Mouse (Mus musculus) brain, embryonic 18.5 days (tissue): ENCODE results near the gene Hist1h4i.
A peak's percentile ranks its signal among the peaks of the same experiment; 100 is the strongest.

Experiments
- DNase-seq: peaks from one replicate; pipeline ENCODE4 v3.0.0-alpha.2; 2012; ENCODE audit warnings: low read depth, low spot score

Gene Hist1h4i

DNA sequence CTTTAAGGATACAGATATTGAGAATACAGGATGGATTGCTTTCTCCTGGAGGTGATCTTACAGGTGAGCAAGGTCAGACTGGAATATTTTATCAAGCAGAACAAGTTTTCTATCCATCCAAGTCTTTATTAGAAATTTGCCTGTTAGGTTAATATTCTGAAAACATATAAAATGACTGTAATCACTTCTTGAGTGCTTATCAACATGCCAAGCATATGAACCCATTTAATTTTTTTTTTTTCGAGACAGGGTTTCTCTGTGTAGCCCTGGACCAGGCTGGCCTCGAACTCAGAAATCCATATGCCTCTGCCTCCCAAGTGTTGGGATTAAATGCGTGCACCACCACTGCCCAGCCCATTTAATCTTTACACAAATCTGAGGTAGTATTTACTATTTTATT lies 4.2 kb downstream of the Hist1h4i start:
- DNase-seq: no peak

DNA sequence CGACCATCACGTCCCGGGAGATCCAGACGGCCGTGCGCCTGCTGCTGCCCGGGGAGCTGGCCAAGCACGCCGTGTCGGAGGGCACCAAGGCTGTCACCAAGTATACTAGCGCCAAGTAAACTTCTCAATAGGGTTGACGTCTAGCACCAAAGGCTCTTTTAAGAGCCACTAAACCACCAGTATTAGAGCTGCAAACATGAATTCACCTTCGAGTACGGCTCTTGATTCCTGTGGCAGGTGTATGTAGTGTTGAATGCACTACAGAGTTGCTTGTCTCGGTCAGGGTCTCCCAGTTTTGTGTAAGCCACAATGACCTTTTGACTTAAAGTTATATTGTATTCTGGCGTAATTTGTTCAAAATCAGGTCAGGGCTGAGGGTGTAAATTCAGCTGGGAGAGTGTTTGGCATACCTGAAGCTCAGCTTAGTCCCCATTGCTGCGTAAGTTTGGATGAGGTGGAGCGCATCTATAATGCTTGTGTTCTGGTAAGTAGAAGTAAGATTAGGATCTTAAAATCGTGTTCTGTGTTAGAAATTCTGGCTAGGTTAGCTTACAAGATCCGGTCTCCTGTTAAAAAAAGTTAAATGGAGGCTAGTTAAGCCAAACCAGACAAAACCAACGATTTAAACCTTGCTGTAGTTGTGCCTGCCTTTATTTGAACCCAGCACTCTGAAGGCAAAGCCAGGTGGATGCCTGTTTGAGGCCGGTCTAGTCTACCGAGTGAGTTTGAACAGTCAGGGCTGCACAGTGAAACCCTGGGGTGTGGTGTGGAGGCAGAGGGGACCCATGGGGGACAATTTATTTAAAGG lies 4.8 kb downstream of the Hist1h4i start:
- no peak for DNase-seq

DNA sequence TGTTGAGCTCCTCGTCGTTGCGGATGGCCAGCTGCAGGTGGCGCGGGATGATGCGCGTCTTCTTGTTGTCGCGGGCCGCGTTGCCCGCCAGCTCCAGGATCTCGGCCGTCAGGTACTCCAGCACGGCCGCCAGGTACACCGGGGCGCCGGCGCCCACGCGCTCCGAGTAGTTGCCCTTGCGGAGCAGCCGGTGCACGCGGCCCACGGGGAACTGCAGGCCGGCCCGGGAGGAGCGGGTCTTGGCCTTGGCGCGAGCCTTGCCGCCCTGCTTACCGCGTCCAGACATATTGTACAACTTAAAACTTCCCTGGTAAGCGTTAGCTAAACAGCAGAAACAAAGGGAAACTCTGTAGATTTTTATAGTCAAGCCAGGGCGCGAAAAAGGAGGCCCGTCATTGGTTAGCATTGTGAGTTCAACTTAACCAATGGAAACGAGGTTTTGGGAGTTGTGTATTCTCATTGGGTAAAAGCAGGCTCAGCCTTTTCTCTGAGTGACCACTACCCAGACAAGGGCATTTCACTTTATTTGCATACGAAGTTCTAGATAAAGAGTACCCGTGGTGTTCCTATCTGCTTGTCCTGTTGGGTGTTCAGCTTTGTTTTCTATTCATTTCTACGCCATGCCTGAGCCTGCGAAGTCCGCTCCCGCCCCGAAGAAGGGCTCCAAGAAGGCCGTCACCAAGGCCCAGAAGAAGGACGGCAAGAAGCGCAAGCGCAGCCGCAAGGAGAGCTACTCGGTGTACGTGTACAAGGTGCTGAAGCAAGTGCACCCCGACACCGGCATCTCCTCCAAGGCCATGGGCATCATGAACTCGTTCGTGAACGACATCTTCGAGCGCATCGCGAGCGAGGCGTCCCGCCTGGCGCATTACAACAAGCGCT lies 5.7 kb downstream of the Hist1h4i start, which contains the start of the genes Hist1h2ah and Hist1h2bk:
TSS of gene Hist1h2ah (minus strand) at position 302 of the 882 bp plus-strand sequence.
TSS of gene Hist1h2bk (plus strand) at position 604 of the 882 bp plus-strand sequence.
- DNase-seq: peak; percentile 94

DNA sequence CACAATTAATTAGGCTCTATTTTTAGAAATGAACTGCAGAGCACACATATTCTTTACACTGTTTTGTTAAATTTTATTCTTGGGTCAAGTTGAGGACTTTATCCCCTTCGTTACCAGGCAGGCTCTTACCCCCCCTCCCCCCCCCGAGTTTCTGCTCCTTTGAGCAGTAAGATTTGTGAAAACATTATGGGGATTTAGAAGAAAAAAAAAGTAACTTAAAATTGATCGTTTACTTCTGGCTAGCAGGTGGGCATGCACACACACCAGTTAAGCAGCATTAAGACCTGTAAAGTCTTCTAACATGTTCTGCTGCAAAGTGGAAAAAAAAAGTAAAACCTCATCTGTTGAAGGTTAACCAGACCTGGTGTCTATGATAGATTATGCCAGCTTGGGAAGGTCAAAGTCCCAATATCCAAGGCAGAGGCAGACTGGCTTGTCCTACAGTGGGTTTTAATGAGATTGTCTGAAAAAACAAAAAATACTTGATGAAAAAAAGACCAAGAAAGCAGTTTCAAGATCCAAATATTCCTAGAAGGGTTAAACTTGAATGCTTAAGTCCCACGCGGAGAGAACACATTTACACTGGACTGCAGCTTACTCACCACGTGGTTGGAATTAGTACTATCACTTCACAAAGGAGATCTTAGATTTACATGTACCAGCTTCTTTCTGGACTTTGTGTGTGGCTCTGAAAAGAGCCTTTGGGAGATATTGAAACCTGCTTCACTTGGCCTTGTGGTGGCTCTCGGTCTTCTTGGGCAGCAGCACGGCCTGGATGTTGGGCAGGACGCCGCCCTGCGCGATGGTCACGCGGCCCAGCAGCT lies 6.5 kb downstream of the Hist1h4i start:
- no peak for DNase-seq

DNA sequence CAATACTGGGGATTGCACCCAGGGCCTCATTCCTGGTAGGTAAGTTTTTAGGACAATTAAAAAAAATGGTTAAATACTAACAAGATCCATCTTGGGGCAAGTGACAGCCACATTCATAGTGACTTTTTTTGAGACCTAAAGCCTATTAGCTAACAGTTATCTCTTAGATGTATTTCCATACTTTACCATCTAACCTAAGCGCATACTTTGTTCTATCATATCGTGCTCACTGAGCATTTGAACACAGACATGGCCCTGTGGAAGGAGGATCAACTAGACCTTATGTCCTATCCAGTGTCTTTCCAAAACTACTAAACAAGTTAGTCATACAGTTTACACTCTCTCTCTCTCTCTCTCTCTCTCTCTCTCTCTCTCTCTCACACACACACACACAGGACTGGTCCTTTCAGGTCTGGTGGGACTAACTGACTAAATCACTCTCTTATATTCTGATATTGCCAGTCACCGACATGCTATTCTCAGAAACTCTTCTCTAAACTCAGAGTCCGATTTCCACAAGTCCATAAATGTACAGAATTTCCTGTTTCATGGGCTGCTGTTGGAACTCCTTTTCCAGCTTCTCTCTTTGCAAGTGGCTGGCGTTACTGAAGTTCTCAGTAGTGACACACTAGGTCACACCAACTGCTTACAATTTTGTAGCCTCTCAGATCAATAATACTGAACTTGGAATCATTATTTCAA lies 7.3 kb downstream of the Hist1h4i start:
- no peak for DNase-seq

DNA sequence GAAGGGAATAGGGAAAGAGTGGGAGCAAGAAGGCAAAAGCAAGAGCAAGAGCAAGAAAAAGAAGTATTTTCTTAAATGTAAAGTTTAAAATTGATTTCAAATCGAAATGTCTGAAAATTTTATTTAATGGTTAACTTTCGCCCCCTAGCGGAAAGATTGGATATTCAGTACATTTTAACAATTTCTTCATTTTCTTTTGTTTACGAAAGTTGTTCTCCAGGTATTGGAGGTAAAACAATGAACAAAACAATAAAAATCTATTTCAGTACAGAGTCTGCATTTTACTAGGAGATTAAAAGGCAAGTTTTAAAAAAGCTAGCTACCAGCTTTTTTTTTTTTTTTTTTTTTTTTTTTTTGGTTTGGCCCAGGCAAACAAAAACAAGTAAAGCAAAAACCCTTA lies 10.7 kb downstream of the Hist1h4i start:
- no peak for DNase-seq

DNA sequence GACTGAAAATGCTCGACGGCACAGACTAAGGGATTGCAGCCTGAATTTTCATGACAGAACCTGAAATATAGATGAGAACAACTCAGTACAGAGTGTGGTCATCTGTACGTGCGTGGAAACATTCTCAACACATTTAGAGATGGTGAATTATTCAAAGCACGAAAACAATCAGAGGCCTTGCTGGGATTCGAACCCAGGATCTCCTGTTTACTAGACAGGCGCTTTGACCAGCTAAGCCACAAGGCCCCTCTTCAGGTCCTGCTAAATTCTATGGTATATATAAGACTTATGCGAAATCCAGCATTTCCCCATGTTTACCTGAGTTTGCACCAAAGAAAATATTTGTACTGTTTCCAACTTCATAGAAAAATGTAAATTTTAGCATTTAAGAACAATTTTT lies 11.2 kb downstream of the Hist1h4i start:
- DNase-seq: no peak

DNA sequence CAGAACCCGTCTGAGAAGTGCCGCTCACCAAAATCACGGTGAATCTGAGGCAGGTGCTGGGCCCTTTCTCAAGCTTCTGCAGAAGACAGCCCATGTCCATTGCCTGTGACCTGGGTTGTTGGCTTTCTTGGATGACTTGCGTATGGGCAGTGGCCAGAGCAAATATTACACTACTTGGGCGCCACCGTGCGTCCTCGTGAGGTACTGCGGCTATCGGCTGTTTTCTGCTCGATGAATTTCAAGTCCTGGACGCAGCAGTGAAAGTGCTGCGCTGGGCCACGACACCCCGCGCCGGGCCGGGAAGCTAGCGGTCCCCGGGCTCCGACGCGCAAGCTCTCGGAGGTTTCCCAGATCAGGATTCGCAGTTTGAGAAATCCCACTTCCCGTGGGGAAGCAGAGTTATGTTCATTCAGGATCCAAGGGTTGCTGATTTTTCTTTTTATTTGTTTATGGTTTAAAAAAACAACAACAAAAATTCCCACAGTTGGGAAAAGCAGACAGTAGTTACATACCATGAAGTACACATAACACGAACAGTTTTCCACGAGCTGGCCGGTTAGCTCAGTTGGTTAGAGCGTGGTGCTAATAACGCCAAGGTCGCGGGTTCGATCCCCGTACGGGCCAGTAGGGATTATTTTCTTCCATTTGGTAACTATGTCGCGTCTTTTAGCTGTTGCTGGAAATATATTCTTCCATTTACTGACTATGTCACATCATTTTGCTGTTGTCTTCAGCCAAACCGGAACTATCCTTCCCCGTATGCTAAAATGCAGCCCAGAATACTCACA lies 12.3 kb downstream of the Hist1h4i start:
- DNase-seq: no peak

DNA sequence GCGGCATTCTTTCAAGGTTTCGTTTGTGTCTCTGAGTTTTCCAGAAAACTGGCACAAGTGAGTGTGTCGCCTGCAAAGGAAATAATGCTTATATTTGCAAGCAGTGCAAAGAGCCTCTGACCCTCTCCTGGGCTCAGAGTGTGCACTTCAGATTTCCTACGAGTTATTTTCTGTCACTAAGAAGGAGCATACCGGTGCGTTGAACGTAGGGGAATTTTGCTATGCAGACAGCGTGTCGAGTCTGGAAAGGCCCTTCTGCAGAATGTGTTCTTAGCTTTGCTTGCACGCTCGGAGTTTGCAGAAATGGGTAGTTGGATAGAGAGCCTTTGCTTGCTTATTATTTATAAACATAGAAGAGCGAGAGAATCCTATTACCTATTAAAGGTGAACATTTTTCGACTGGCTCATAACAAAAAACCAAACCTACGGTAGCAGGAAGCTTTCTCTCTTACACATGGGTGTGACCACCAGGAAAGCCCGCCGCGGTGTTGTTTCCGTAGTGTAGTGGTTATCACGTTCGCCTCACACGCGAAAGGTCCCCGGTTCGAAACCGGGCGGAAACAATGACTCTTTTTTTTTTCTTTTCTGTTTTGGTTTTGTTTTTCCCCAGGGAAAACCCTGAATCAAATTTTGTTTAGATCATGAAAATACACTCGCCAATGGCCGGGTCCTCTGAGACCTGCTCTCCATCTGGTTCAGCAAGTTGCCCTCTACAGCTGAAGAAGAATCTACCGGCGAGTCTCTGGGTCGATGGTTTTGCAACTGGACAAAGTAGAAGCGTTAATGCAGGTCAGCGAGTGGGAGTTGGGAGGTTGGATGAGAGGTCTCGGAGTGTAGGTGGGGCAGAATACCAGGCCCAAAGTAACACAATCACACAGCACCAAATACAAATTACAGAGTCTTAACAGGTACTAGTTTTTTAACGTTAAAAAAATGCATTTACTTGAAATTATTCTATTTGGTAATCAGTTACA lies 14.8 kb downstream of the Hist1h4i start:
- no peak for DNase-seq

DNA sequence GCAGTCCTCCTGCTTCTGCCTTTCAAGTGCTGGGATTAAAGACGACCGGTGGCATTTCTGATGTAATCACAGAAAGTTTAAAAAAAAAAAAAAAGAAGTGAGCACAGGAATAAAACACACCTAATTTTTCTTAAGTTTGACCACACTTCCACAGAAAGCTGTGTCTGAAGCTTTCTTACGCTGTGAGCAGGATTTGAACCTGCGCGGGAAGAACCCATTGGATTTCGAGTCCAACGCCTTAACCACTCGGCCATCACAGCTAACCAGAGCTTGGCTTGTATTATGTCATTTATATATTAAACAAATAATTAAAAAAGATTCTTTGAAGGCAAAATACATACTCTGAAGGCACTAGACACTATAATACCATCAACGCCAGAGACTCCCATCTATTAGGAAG lies 18.9 kb downstream of the Hist1h4i start:
- DNase-seq: no peak

DNA sequence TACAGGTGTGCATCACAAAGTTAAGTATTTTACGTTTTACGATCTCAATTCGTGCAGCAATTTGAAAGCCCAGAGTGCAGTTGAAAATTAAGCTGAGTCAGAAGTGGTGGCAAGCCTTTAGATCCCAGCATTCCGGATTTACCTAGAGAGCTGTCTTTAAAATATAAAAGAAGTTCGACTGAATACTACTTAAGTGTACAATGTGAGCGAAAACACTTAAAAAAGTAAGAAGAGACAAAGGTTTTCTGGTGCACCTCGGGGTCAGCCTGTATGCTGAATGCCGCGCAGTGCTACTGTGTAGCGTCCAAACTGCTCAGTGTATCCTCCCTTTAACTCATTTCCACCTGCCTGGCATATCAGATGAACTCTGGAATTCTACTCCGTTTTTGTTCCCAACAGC lies 19.6 kb downstream of the Hist1h4i start:
- DNase-seq: no peak

DNA sequence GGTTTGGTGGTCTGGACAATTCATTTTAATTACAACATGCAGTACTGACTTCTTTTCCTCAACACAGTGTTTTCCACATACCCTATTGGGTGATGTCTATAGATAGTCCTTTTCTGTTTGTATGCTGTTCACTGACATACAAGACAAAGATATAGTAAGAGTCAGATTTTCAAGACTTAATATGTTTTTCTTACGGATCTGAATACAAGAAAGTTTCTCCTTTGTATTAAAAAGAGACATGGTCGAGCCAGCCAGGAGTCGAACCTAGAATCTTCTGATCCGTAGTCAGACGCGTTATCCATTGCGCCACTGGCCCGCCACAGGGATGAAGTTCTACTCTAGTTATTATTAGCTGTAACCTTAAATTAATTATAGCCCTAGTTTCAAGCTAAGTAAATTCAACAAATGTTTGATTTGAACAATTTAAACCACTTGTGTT lies 20.2 kb downstream of the Hist1h4i start:
- no peak for DNase-seq

DNA sequence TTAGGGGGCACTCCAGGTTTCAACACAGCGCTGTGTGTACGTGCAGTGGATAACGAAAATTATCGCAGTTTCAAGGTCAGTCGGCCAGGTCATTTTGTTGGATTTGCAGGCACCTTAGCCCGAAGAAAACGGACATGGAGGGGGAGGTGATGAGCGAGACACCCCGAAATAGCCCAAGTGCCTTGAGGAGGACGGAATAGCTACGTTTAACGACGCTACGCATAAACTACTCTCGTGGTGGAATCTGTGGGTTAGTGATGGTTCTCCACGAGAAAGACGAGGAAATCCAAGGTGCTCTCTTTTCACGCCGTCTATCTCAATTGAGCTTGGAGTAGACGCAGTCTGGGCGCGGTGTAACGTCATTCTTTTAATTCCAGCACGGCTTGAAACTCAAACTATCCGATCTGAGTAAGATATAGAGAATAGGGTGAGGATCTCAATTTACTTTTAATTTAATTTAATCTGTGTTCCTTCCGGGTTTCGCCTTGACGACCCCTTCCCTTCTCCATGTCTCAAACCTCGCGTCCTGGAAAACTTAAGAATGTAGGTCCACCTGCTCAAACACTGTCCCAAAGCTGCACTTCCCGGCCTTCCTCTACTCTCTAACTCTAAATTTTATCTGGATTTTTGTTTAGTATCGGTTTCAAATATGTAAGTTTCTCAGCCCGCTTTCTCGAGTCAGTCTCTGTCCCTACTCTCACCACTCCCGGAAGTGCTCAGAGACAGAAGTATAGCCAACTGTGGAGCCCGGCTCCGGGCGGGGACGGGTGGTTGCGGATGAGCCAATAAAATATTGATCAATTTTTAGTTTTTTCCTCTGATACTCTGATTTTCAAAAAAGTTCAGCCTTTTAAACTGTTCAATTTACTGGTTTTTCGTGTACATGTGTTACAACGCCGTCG lies 21.0 kb downstream of the Hist1h4i start:
- DNase-seq: no peak

DNA sequence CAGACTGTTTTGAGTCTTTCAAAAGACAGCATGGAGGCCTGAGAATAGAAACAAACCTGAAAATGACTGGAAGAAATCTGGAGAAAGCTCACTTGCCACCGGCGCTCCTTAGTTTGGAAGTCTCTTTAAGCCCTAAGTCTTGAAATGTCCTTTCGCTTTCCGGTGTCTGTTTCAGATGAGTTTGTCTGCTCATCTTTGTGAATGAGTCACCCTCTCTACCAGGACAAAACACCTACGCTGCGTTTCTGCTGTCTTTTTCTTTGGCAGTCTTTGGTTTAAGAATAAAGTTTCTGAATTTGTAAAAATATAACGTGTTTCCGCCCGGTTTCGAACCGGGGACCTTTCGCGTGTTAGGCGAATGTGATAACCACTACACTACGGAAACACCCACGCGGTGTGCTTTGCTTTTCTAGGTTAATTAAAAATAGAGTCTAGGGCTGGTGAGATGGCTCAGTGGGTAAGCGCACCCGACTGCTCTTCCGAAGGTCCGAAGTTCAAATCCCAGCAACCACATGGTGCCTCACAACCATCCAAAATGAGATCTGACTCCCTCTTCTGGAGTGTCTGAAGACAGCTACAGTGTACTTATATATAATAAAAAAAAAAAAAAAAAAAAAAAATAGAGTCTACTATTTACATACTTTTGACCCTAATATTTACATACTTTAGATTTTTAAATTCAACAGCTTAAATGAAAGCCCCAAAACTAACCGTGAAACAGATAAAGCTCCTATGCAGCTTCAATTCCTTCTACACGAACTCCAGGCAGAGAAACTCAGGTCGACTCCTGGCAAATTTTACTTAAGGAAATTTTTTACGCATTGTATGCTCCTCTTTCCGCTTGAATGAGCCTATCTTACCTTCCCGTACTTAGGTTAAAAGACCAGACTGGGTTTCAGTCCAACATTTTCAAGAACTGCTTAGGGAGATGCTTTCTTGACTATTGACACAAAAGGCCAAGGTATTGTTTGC lies 25.4 kb downstream of the Hist1h4i start:
- no peak for DNase-seq

DNA sequence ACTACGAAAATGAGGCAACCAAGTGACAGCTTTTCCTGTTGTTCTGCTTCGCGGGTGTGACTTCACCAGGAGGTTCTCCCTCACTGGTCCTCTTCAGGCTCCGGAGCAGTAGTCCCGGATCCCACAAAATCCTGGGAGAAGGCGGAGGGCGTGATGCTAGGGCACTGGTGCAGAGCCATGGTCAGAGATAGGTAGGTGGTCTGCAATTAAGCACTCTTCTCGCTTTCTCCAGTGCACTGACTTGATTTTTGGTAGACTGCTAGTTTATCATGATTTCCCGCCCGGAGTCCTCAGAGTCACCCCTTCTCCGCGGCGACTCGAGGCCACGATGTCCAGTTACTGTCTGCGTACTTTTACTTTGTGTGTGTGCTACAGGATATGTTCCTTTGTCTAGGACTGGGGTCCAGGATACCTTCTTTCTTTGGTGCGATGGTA lies 26.7 kb downstream of the Hist1h4i start:
- DNase-seq: no peak

DNA sequence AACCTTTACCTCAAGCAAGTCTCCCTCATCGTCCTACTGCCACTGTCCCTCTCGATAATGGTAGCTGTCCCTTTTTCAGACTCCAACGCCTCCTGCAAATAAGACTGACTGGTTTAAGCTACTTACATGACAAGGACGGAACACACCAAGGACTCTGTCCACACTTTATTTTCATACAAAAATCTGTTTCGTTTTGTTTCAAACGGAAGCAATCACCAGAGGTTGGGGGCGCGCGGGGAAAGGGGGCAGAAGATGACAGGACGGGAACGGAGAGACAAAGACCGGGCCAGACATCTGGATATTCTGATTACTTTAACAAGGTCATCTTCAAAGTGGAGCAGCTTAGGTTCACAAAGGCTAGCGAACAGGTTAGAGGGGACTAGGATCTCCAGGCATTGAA lies 27.4 kb downstream of the Hist1h4i start:
- no peak for DNase-seq

DNA sequence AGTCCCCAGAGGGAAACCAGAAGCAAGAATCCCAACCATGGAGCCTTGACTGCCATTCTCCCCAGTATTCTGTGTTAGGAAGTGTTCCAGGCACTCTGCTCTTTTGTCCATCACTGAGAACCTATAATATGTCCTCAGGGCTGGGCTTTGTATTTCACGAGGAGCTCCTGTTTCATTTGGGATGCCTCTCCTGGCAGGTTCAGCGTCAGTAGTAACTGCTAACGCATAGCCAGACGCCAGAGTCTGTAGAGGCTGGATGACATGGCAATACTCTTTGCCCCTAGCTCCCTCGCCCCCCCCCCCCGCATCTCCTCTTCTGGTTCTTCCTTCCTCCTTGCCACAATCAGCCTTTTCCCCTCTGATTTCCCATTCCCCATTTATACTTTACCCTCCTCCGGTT lies 31.5 kb downstream of the Hist1h4i start, which contains the start of gene Prss16:
TSS of gene Prss16 (minus strand) at position 101 of the 400 bp plus-strand sequence.
- no peak for DNase-seq
